Mouse (Mus musculus): Measurements from ENCODE around the gene Kcnma1. TPM values are rescaled to one million over a fixed set of nuclear protein-coding genes. Genes with fewer than 3 reads are reported as not detected.

Kcnma1 gene
- polyA plus RNA-seq, 1 experiment from 2014 or later = 4.0 TPM

DNA sequence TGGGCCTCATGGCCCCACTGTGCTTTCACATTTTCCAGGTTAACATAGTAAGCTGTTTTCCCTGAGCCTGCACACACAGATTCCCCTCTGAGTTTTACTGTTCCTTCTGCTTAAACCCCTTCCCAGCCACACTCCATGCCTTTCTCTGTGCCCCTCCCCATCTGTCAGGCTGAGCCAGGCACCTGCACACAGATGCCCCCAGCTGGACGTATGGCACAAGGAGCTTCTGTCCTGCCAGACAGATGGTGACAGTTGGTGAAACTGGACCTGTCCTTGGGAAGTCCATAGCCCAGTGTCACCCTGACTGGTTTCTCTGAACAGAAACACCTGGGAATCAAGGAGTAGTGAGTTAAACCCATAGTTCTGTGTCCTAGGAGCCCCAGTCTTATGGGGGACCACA lies 204.2 kb downstream of the Kcnma1 start:
- 30% methylated on average over 1 of the region's 1 CpGs for WGBS
- Histone ChIP-seq H3K9ac (no peak overlapping the region), H3K9me3 (no peaks in the 10 kb centered on the region; the same call in 1 of the 2 replicates), H3K36me3 (no peaks in the 10 kb centered on the region), H3K4me3 (no peak overlapping the region), H3K27ac (no peak overlapping the region), H3K4me2 (no peak overlapping the region), H3K27me3 (no peaks in the 10 kb centered on the region), H3K4me1 (peaks cover 6% of the 10 kb centered on the region)
- ATAC-seq (ENCODE audit: insufficient number of reproducible peaks, insufficient read depth, low FRiP score, low TSS enrichment, low read depth) = no peak

DNA sequence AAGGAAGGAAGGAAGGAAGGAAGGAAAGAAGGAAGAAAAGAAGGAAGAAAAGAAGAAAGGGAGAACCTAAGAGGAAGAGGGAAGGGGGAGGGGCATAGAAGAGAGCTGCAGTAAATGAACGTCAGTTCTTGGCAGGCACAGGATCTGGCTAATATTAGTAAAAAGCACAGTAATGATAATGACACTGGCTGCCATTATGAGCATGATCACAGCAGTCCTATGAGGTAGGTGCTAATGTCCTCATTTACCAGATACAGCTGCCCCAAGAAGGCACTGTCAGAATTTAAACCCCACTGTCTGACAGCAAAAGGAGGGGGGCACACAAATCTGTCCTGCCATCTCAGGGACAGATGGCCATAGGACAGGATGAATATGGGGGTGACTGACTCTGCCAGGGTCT lies 205.2 kb downstream of the Kcnma1 start:
- no peaks in the 10 kb centered on the region for H3K36me3 ChIP-seq
- 37% methylated on average over 1 of the region's 1 CpGs for WGBS
- no peaks in the 10 kb centered on the region; the same call in 1 of the 2 replicates for H3K9me3 ChIP-seq
- no peak overlapping the region for H3K9ac ChIP-seq
- H3K4me3 ChIP-seq = no peak overlapping the region
- no peak overlapping the region for H3K27ac ChIP-seq
- no peaks in the 10 kb centered on the region for H3K27me3 ChIP-seq
- no peak overlapping the region for H3K4me2 ChIP-seq
- H3K4me1 ChIP-seq = peaks cover 6% of the 10 kb centered on the region
- ATAC-seq (ENCODE audit: insufficient number of reproducible peaks, insufficient read depth, low FRiP score, low TSS enrichment, low read depth) = no peak

DNA sequence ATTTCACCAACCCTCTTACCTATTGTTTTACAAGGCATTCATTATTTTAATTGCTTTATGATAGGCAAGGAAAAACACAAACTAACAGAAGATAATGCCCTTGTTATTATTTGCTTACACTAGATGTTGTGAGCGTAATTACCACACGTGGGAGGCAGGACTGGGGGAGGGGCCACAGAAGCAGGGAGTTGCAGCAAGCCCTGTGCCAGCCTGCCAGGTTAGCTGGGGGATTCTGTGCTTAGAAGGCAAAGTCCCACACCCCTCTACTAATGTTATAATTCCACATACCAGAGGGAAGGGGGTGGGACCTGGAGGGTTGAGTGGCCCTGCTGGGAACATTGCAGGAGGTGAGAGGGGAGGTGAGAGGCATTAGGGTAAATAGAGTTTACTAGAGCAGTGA lies 207.9 kb downstream of the Kcnma1 start:
- H3K4me2 ChIP-seq = no peak overlapping the region
- H3K36me3 ChIP-seq = no peaks in the 10 kb centered on the region
- H3K4me1 ChIP-seq = peaks cover 6% of the 10 kb centered on the region
- H3K27me3 ChIP-seq = no peaks in the 10 kb centered on the region
- WGBS = 37% methylated on average over 2 of the region's 2 CpGs
- H3K27ac ChIP-seq = no peak overlapping the region
- no peak for ATAC-seq (ENCODE audit: insufficient number of reproducible peaks, insufficient read depth, low FRiP score, low TSS enrichment, low read depth)
- no peaks in the 10 kb centered on the region; the same call in 1 of the 2 replicates for H3K9me3 ChIP-seq
- no peak overlapping the region for H3K9ac ChIP-seq
- H3K4me3 ChIP-seq = no peak overlapping the region

DNA sequence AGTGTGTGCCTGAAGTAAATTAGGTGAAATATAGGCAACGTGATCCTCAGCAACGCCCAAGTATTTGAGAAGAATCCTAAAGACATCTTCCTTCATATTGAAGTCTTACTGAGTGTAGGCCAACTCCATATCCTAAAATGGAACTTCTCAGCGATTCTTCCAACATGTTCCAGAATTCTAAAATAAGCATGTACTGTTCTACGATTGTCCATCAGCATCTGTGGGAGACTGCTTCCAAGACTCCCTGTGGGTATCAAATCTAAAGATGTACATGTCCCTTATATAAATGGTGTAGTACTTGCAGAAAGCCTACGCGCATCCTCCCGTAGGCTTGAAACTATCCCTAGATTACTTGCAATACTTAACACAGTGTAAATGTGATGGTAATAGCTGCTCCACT lies 217.4 kb downstream of the Kcnma1 start:
- Histone ChIP-seq H3K27me3 (no peaks in the 10 kb centered on the region), H3K9me3 (no peaks in the 10 kb centered on the region), H3K27ac (no peak overlapping the region), H3K4me3 (no peak overlapping the region), H3K4me1 (0 out of 2 replicates have a peak, but pooled peaks cover 3% of the 10 kb centered on the region), H3K4me2 (no peak overlapping the region), H3K36me3 (no peaks in the 10 kb centered on the region), H3K9ac (no peak overlapping the region)
- WGBS = 91% methylated on average over 7 of the region's 7 CpGs
- no peak for ATAC-seq (ENCODE audit: insufficient number of reproducible peaks, insufficient read depth, low FRiP score, low TSS enrichment, low read depth)

DNA sequence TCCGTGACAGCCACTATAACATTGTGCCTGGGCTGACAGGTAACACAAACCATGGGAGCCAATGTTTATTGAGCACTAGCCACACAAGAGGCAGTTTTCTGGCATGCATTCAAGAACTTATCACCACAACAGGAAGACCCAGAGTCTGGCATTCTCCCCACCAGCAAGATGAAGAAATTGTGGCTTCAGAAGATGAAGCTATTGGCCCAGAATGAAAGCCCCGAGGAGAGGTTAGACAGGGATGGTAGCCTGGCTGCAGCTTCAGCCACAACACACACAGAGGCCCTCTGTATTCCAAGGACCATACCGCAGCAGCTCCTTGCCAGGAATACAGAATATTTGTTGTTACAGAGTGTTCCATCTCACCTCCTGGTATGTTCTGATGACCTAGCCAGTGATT lies 221.6 kb downstream of the Kcnma1 start:
- H3K4me1 ChIP-seq = 0 out of 2 replicates have a peak, but pooled peaks cover 7% of the 10 kb centered on the region
- no peak overlapping the region for H3K9ac ChIP-seq
- H3K27ac ChIP-seq = no peak overlapping the region
- H3K36me3 ChIP-seq = no peaks in the 10 kb centered on the region
- H3K27me3 ChIP-seq = no peaks in the 10 kb centered on the region
- 49% methylated on average over 3 of the region's 3 CpGs for WGBS
- ATAC-seq (ENCODE audit: insufficient number of reproducible peaks, insufficient read depth, low FRiP score, low TSS enrichment, low read depth) = no peak
- no peak overlapping the region for H3K4me3 ChIP-seq
- no peaks in the 10 kb centered on the region for H3K9me3 ChIP-seq
- H3K4me2 ChIP-seq = no peak overlapping the region

DNA sequence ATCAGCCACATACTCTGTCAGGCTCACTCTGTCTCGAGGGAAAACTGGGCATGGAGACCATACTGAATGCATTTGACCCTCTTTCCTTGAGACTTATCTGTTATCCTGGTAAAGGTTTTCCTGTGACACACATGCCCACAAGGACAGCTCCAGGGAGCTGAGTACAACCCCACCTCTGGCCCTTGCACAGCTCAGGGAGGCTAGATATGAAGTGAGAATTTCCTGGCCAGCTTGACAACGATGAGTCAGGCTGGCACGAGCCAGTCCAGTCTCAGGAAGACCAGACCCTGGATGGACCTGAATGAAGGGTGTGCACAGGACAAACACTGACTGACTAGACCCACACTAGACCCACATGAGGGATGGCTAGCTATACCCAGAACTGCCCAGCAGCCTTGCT lies 222.2 kb downstream of the Kcnma1 start:
- no peak overlapping the region for H3K4me3 ChIP-seq
- no peak overlapping the region for H3K4me2 ChIP-seq
- no peaks in the 10 kb centered on the region for H3K9me3 ChIP-seq
- no peak overlapping the region for H3K27ac ChIP-seq
- no peak for ATAC-seq (ENCODE audit: insufficient number of reproducible peaks, insufficient read depth, low FRiP score, low TSS enrichment, low read depth)
- H3K27me3 ChIP-seq = no peaks in the 10 kb centered on the region
- H3K4me1 ChIP-seq = 0 out of 2 replicates have a peak, but pooled peaks cover 7% of the 10 kb centered on the region
- no peaks in the 10 kb centered on the region for H3K36me3 ChIP-seq
- H3K9ac ChIP-seq = no peak overlapping the region
- 76% methylated on average over 3 of the region's 3 CpGs for WGBS

DNA sequence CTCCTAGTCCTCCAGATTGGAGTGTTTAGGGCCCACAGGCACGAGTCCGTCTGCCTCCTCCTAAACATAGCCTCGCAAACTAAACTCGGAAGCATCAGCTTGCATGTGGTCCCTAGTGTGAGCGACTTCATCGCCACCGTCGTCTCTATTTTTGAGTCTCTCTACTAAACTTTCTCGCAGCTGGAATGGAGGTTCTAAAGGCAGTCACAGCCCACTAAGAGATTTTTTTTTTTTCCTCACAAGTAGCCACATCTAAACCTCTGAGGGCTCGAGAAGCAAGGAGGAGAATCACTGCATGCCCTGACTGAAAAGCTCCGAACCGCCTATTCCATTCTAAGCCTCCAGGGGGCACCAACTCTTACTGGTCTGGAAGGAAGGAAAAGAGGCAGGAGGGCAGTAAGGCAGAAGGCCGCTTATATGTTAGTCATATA lies 223.0 kb downstream of the Kcnma1 start:
- no peaks in the 10 kb centered on the region for H3K36me3 ChIP-seq
- H3K27ac ChIP-seq = no peak overlapping the region
- 0 out of 2 replicates have a peak, but pooled peaks cover 7% of the 10 kb centered on the region for H3K4me1 ChIP-seq
- no peak for ATAC-seq (ENCODE audit: insufficient number of reproducible peaks, insufficient read depth, low FRiP score, low TSS enrichment, low read depth)
- 40% methylated on average over 13 of the region's 13 CpGs for WGBS
- H3K4me2 ChIP-seq = no peak overlapping the region
- no peaks in the 10 kb centered on the region for H3K27me3 ChIP-seq
- no peak overlapping the region for H3K9ac ChIP-seq
- H3K9me3 ChIP-seq = no peaks in the 10 kb centered on the region
- H3K4me3 ChIP-seq = no peak overlapping the region

DNA sequence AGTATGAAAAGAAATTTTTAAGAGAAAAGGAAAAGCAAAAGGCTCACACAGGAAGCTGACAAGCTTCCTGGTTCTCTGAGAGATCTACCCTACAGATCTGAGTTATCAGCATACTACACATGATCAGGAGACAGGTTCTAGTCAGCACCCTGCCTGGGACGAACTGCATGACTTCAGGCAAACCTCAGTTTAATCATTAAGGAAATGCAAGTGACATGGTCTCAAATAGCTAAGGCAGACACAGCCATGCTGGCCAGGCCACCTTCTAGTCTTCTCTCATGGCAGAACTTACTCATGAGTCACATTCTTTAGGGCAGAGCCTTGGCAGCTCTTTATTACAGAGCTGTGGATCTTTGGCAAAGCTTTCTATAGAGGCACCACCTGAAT lies 227.6 kb downstream of the Kcnma1 start:
- 39% methylated on average over 1 of the region's 1 CpGs for WGBS
- ATAC-seq (ENCODE audit: insufficient number of reproducible peaks, insufficient read depth, low FRiP score, low TSS enrichment, low read depth) = no peak
- no peaks in the 10 kb centered on the region for H3K36me3 ChIP-seq
- H3K4me1 ChIP-seq = 0 out of 2 replicates have a peak, but pooled peaks cover 4% of the 10 kb centered on the region
- H3K9me3 ChIP-seq = no peaks in the 10 kb centered on the region
- H3K4me3 ChIP-seq = no peak overlapping the region
- H3K27me3 ChIP-seq = no peaks in the 10 kb centered on the region
- no peak overlapping the region for H3K27ac ChIP-seq
- H3K9ac ChIP-seq = no peak overlapping the region
- no peak overlapping the region for H3K4me2 ChIP-seq

DNA sequence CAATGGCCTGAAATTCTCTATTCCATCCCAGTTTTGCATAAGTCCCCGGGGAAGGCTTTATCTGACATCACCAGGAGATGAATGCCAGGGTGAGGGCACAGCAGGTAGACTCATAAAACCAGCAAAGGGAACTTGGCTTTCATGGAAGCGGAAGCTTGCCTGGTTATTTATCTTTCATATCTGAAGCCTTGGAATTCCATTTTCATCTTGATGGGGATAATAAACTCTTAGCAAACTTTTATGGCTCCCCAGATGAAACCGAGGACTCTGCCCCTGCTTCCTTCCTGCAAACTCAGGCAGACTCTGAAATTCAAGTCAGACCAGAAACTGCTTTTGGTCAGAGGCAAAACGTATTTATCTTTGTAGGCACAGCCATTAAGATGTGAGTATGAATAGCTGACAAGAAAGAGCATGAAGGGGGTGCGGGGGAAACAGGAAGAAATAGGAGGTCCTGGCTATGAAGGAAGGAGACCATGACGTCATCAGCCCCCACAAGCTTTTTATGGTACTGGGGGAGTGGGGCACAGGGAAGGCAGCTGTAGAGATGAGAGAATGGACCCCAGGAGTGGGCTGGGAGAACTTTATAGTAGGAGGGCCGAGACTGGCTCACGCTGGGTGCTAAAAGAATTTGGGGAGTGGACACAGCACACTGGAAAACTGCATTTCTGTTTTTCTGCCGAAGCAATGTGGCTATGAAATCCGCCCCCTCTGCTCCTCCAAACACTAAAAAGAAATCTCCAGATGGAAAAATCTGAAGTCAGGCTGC lies 228.2 kb downstream of the Kcnma1 start:
- Histone ChIP-seq H3K4me3 (no peak overlapping the region), H3K9ac (no peak overlapping the region), H3K27me3 (no peaks in the 10 kb centered on the region), H3K27ac (no peak overlapping the region), H3K9me3 (no peaks in the 10 kb centered on the region), H3K36me3 (no peaks in the 10 kb centered on the region), H3K4me1 (0 out of 2 replicates have a peak, but pooled peaks cover 4% of the 10 kb centered on the region), H3K4me2 (no peak overlapping the region)
- ATAC-seq (ENCODE audit: insufficient number of reproducible peaks, insufficient read depth, low FRiP score, low TSS enrichment, low read depth) = no peak
- 61% methylated on average over 10 of the region's 10 CpGs for WGBS

DNA sequence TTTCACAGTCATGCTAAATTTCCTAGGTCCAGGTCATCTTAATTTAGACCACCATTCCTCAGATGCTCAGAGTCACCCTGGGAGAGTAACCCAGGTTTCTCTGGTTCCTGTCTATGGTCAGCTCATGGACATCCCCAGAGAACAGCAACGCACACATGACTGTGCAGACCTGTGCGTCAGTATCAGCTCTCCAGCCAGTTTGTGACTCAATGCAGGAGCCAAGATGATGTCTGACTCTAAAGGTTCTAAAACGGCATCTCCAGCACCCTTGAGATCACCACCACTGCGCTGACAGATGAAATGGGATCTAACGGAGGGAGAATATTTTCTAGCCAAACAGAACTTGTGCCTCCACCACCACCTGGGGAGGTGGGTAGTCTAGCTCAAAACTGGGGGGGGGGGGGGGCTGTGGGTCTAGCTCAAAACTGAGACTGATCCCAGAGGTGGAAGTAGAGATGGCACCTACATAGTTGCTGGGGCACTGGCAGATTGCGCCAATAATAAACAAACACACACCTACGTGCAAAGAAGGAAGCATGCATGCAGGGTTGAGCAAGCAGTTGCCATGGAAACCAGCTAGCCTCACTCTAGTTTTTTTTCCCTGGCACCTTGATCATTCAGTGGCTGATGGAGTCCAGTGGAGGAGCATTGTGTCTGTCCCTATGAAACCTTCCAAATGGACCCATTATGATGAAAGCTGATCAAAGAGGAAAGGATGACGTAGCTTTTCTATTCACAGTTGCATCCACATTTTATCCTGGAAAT lies 231.3 kb downstream of the Kcnma1 start:
- 76% methylated on average over 8 of the region's 8 CpGs for WGBS
- 0 out of 2 replicates have a peak, but pooled peaks cover 2% of the 10 kb centered on the region for H3K4me1 ChIP-seq
- no peak overlapping the region for H3K4me2 ChIP-seq
- no peak overlapping the region for H3K4me3 ChIP-seq
- H3K9me3 ChIP-seq = no peaks in the 10 kb centered on the region
- H3K27ac ChIP-seq = no peak overlapping the region
- H3K9ac ChIP-seq = no peak overlapping the region
- no peak for ATAC-seq (ENCODE audit: insufficient number of reproducible peaks, insufficient read depth, low FRiP score, low TSS enrichment, low read depth)
- no peaks in the 10 kb centered on the region for H3K36me3 ChIP-seq
- no peaks in the 10 kb centered on the region for H3K27me3 ChIP-seq

DNA sequence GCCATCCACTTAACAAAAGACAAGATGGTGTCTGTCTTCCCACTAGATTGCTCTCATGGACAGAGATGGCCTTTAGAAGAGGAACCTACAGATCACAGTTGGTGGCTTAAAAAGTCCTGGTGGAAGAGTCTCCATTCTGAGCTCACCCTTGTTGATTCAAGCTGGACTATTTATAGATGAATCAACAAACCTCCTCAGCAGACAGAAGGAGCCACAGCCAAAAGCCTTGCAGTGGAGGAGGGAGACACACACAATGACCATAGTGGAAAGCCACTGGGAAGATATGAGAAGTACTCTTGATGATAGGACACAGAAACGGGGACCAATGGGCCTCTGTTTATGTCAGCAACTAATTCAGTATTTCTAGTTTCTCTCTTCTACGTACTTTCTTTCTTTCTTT lies 239.7 kb downstream of the Kcnma1 start:
- no peak overlapping the region for H3K4me3 ChIP-seq
- H3K4me1 ChIP-seq = no peaks in the 10 kb centered on the region
- no peak overlapping the region for H3K9ac ChIP-seq
- H3K27ac ChIP-seq = no peak overlapping the region
- no peak overlapping the region for H3K4me2 ChIP-seq
- H3K36me3 ChIP-seq = no peaks in the 10 kb centered on the region
- H3K9me3 ChIP-seq = no peaks in the 10 kb centered on the region
- WGBS = 89% methylated on average over 2 of the region's 2 CpGs
- ATAC-seq (ENCODE audit: insufficient number of reproducible peaks, insufficient read depth, low FRiP score, low TSS enrichment, low read depth) = no peak
- H3K27me3 ChIP-seq = no peaks in the 10 kb centered on the region

DNA sequence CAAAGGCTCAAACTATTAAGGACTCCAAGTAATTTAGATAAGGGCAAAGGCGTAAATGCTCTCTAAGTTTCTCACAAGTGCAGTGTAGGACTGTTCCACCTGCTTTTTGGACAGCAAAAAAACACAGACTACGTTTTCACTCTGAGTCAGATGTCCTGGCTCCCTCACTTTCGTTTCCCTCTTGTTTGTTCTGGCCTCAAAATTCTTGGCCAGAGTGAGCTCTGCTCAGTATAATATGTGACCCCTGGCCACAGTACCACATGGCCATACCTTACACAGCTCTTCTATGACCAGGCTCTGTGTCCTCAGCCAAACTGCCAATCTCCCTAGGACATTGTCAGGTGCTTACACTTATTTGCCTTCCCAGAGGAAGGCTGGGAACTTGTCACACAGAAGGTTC lies 241.6 kb downstream of the Kcnma1 start:
- Histone ChIP-seq H3K27ac (no peak overlapping the region), H3K9me3 (no peaks in the 10 kb centered on the region), H3K27me3 (no peaks in the 10 kb centered on the region), H3K4me1 (no peaks in the 10 kb centered on the region), H3K9ac (no peak overlapping the region), H3K4me2 (no peak overlapping the region), H3K4me3 (no peak overlapping the region), H3K36me3 (no peaks in the 10 kb centered on the region)
- no peak for ATAC-seq (ENCODE audit: insufficient number of reproducible peaks, insufficient read depth, low FRiP score, low TSS enrichment, low read depth)
- 80% methylated on average over 3 of the region's 3 CpGs for WGBS

Data from embryonic facial prominence, embryonic 13.5 days (tissue).